Mouse (Mus musculus): ENCODE measurements around the gene Gk5. TPM values are rescaled to one million over a fixed set of nuclear protein-coding genes. Genes with fewer than 3 reads are reported as not detected.
A peak's percentile ranks its signal among the peaks of the same experiment; 100 is the strongest.

Gk5 gene
- total RNA-seq, 2 experiments from 2014 or later, result 9.1 to 10.4 TPM

GRCm38 (mm10) chr9:96217799-96218198 is 98.6 kb downstream of the Gk5 start:
- intact Hi-C loops (cut with DNase I), result no loop called here
- DNase-seq, result no peak

GRCm38 (mm10) chr9:96219114-96219669 is 100.0 kb downstream of the Gk5 start:
- peak; percentile 17 for DNase-seq
- intact Hi-C loops (cut with DNase I), result no loop called here

GRCm38 (mm10) chr9:96220419-96220818 is 101.3 kb downstream of the Gk5 start:
- DNase-seq, result peak; percentile 7
- intact Hi-C loops (cut with DNase I), result no loop called here

GRCm38 (mm10) chr9:96223302-96223701 is 104.1 kb downstream of the Gk5 start:
- DNase-seq, result no peak
- intact Hi-C loops (cut with DNase I), result no loop called here

- DNase-seq, result no peak
- intact Hi-C loops (cut with DNase I), result no loop called here
Measured at GRCm38 (mm10) chr9:96228285-96228684, 109.1 kb downstream of the Gk5 start.

GRCm38 (mm10) chr9:96230271-96230670 is 111.1 kb downstream of the Gk5 start:
- DNase-seq, result no peak
- intact Hi-C loops (cut with DNase I), result no loop called here

Other genes starting within 250 kb of the Gk5 start
- 10 to 100 TPM; 34.1 to 37.5 TPM for gene Xrn1, start 164.6 kb upstream of the Gk5 start, total RNA-seq (2021)
- gene Tfdp2, start 76.9 kb downstream of the Gk5 start, total RNA-seq (2021), result 10 to 100 TPM; 13.1 to 14.9 TPM
- gene Atp1b3, start 245.1 kb downstream of the Gk5 start, total RNA-seq (2021), result 10 to 100 TPM; 89.3 to 89.6 TPM